Mouse (Mus musculus) lung, adult 18-20 months (tissue): ENCODE measurements at regions not wholly inside any gene's neighbourhood (a gene's known extent, or its start where the extent isn't known, plus 50 kb on each side); places are given as distances from the start of the nearest gene placed in this dataset.

Source experiments
- DNase-seq, 2 experiments: peaks; one replicate each; pipeline ENCODE4 v3.0.0; 2022; ENCODE audit warnings: mixed read lengths in 2 of 2

GRCm38 (mm10) chr15:51586146-51586545 lies 2298.6 kb upstream of the Gm7489 start:
- no peak for DNase-seq

GRCm38 (mm10) chr15:51591406-51592068 lies 2293.2 kb upstream of the Gm7489 start:
- peak in 1 of 2 experiments; percentile 4 for DNase-seq

DNA sequence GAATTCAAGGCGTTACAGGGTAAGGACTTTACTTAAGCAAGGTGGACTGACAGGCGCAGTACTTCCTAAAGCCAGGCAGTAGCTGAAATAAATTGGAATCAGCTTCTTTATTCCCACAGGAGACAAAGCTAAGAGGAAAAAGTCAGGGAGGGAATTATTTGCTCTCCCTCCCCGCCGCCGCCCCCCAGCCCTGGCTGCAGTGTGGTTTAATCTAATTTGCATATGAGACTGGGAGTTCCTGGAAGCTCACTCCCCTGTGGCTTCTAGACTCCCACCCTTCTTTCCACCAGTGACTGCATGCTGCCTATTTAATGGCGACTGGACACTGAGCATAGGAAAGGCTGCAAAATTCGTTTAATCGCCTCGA lies 2292.7 kb upstream of the Gm7489 start:
- DNase-seq: peak; percentile 12 to 26

GRCm38 (mm10) chr15:51592511-51593498 lies 2291.9 kb upstream of the Gm7489 start:
- peak; percentile 57 to 67 for DNase-seq

- DNase-seq: no peak
These were observed 2290.6 kb upstream of the Gm7489 start for GRCm38 (mm10) chr15:51594060-51594459.

DNA sequence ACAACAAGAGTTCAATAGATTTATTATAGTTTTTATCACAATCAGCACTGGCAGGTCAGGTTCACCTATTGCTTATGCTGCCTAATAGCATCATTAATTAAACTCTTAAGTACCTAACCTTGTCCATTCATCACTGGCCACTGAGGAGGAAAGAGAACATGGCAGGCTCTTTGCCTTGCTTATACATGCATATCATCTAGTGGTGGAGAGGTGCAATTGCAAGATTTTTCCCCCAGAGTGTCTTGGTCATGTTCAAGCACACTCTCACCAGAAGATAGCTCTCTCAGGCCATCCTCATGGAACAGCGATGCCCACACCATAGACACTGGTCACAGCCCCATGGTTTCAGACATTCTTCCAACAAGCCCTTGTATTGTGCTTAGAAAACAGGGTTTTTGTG lies 2289.1 kb upstream of the Gm7489 start:
- DNase-seq: no peak

DNA sequence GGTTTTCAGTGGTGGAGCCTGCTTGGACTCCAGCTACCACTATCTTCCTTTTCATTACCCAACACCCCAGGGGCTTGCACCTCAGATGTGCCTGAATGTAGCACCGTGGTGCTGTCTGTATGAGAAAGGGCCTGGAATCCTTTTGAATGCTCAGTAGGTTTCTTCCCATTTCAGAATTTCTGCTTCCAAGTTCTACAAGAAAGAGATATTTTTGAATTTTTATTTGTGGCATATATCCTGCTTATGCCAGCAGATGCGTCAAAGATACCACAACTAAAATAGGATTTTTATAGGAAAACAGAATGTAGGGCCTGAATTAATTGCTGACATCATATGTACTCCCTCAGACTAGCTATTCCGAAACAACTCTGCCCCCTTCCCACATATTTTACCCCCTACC lies 2286.9 kb upstream of the Gm7489 start:
- DNase-seq: no peak

- no peak for DNase-seq
These were observed 2283.4 kb upstream of the Gm7489 start for GRCm38 (mm10) chr15:51601128-51601855.

GRCm38 (mm10) chr15:51621455-51621854 lies 2263.3 kb upstream of the Gm7489 start:
- no peak for DNase-seq

DNA sequence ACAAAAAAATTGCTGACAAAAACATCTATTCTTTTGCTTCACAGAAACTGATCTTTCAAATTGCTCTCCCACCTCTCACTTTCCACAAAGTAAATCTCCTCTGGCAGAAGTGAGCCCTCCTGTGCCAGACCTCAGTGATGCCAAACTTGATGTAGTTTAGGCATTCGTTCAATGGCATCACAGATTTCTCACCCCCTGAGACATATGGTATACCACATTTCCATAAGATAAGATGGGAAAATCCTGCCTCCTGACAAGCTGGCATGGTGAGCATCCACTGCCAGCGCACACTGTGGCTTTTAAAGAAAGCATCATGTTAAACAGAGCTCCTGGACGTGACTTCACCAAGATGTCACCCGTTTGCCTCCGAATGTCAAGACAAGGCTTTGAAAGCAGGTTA lies 2257.2 kb upstream of the Gm7489 start:
- no peak for DNase-seq

- peak in 1 of 2 experiments; percentile 6 for DNase-seq
These were observed 2256.2 kb upstream of the Gm7489 start for GRCm38 (mm10) chr15:51628518-51628917.

- no peak for DNase-seq
These were observed 2252.8 kb upstream of the Gm7489 start for GRCm38 (mm10) chr15:51631881-51632280.

DNA sequence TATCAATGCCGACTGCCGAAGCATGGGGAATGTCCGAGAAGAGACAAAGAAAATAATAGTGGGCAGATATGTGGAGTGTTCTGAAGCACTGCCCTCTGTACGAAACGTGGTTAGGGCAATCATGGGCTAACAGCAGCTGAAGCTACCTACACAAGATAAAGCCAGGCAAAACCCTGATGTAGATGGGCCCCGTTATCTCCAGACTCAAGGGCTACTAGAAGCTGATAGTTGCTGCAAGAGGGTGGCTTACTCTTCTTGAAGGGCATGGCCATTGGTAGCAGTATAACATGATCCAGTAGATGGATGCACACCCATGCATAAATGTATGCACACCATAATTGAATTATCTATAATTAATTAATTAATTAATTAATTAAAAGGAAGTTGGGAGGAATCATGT lies 2251.6 kb upstream of the Gm7489 start:
- DNase-seq: no peak

DNA sequence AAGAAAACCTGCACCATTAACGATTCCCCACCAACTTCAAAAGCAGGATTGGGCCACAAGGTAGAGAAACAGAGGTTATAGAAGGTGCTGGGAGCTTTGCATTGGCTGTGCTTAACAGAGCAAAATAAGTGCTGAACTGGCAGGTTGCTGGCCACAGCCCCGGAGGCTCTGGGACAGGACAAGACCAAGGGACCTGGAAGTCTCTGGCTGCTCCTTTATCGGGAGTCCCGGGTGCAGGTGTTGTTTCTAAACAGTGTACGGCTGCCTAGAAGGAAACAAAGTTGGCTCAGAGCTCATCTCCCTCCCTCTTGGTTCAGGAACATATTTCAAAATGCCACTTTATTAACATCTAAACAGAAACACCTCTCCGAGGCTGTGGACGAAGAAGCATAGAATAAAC lies 2250.0 kb upstream of the Gm7489 start:
- no peak for DNase-seq

DNA sequence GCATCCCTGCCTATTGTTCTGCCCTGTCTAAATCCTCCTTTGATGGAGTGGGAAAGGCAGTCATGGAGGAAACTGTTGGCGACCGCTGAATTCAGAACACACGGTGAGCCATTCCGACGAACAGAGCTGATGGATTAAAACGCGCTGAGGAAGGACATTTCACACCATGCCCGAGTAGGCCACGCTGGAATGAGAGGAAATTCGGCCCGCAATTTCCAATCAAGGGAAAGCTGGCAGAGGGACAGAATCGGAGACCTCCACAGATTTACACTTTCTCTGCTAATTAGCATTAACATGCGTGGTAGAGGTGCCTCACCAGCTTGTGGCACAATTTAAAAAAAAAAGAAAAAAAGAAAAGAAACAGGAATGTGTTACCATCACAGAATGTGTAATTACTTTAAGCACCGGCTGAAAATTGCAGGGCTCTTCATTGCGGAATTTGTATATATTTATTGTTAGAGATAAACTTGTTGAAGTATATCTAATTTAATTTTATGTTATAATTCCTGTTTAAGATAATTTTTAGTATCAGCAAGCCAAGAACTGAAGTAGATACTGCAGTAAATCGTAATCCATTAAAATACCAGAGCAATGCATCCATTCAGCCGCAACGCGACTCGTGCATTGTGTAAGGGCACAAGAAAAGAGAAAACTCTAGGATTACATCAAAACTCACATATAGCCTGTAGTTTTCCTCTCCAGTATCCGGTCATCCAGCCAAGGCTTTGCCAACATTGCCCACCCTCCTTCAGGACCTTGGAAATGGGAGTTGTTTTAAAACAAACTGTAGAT lies 2249.4 kb upstream of the Gm7489 start:
- DNase-seq: no peak

DNA sequence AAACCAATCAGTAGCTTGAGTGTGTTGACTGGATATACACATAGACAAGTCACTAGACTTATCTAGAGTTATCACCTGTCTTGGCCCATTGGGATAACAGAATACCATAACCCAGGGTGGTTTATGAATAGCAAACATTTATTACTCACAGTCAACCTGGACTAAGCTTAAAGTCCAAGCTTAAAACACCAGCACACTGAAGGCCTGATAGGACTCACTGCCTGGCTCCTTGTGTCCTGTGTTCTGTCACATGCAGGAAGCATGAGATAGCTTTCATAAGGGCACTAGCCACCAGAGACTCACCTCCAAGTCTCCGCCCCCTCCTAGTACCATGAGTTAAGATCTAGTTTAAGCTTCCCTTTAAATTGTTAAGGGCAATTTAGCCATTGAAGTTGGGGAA lies 2247.1 kb upstream of the Gm7489 start:
- DNase-seq: no peak

DNA sequence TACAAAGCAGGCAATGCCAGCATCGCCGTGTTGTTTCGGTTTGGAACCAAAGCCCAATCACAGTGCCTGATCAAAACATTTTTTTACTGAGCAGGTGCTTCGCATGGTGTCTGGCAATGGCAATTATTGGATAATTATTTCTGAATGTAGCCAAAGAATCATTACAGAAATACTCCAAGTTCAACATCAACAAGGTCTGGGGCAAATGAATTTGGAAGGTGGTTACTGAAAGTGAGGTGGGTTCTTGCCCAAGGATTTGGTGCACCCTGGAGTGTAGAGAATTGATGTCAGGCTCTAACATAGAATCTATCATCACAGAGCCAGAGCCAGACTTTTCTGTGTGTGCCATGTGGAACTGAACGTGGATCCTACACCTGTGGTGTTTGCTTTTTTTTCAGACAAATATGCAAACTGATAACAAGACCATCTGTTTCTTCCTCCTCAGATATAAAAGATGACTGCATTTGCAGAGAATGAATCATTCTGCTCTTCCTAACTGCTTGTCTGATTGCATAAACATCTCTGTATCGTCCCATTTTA lies 2240.9 kb upstream of the Gm7489 start:
- DNase-seq: no peak

- DNase-seq: no peak
These were observed 2238.4 kb upstream of the Gm7489 start for GRCm38 (mm10) chr15:51646304-51646703.

DNA sequence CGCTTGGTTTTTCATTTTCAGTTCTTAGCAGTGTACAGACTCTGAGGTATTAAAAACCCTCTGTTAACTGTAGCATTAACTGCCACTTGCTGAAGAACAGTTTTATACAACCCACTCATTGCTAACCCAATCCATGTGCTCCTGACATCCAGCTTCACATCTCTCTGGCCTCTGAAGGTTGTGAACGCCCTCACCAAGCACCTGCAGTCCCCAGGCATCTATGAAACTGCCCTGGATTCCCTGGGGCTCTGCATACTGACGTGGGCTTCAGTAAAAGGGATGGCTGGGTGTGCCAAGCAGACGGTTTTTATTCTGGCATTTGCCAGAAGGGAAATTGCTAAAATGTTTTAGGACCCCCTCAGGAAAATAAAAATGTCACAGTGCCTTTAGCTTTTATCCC lies 2232.2 kb upstream of the Gm7489 start:
- no peak for DNase-seq

GRCm38 (mm10) chr15:51657621-51658020 lies 2227.1 kb upstream of the Gm7489 start:
- no peak for DNase-seq

GRCm38 (mm10) chr15:51668340-51668739 lies 2216.4 kb upstream of the Gm7489 start:
- no peak for DNase-seq

GRCm38 (mm10) chr15:51671667-51672372 lies 2212.9 kb upstream of the Gm7489 start:
- DNase-seq: no peak
